Mouse (Mus musculus) forebrain, embryonic 10.5 days (tissue): ENCODE results near the gene Olfm3. TPM values are rescaled to one million over a fixed set of nuclear protein-coding genes. Genes with fewer than 3 reads are reported as not detected.

Experiments
- DNase-seq: peaks from one replicate; pipeline ENCODE4 v3.0.0-alpha.2; 2017; ENCODE audit warnings: low spot score; ENCODE audit errors: extremely low spot score
- H3K27ac ChIP-seq: fragments of 300-500 bp; sonication (generic); 2 replicates; pipeline ENCODE4 v1.5.1; 2016; ENCODE audit warnings: mild to moderate bottlenecking
- H3K27me3 ChIP-seq: fragments of 300-500 bp; sonication (generic); 2 replicates; pipeline ENCODE4 v1.6.1; 2016; ENCODE audit warnings: mild to moderate bottlenecking; ENCODE audit not compliant: poor library complexity, severe bottlenecking
- H3K36me3 ChIP-seq: fragments of 300-500 bp; sonication (generic); replicated peaks from 2 replicates; pipeline ENCODE4 v1.6.1; 2016; ENCODE audit warnings: mild to moderate bottlenecking, moderate library complexity
- H3K4me1 ChIP-seq: fragments of 300-500 bp; sonication (generic); 2 replicates; pipeline ENCODE4 v1.6.1; 2016
- H3K4me3 ChIP-seq: fragments of 300-500 bp; sonication (generic); 2 replicates; pipeline ENCODE4 v1.5.1; 2016; ENCODE audit warnings: mild to moderate bottlenecking, moderate library complexity
- H3K9me3 ChIP-seq: fragments of 300-500 bp; sonication (generic); 2 replicates; pipeline ENCODE4 v1.6.1; 2016; ENCODE audit warnings: mild to moderate bottlenecking, moderate library complexity
- WGBS: fragments of 180-500 bp; shearing (Covaris S2); methylation state at CpG from one replicate; pipeline ENCODE4 v1.1.7; 2016; 5-methylcytosine and 5-hydroxymethylcytosine counted together
- polyA plus RNA-seq: library from polyadenylated mRNA; unstranded; fragments of >200 nt; fragmentation: Nextera tagmentation; extraction: Ambion mirVana; gene quantifications from 2 replicates; pipeline ENCODE4 v1.2.1, GENCODE M21; 2016

The Olfm3 gene
- polyA plus RNA-seq, 1 experiment from 2014 or later = 0.27 TPM

- no peak overlapping the region for H3K4me3 ChIP-seq
- H3K27me3 ChIP-seq = no peaks in the 10 kb centered on the region
- 82% methylated on average over 3 of the region's 3 CpGs for WGBS
- no peaks in the 10 kb centered on the region for H3K4me1 ChIP-seq
- no peaks in the 10 kb centered on the region for H3K9me3 ChIP-seq
- no peak overlapping the region for H3K27ac ChIP-seq
- no peaks in the 10 kb centered on the region for H3K36me3 ChIP-seq
- no peak for DNase-seq
Observed at GRCm38 (mm10) chr3:115088281-115088680, 184.4 kb downstream of the Olfm3 start.

GRCm38 (mm10) chr3:115090670-115091069, 186.8 kb downstream of the Olfm3 start:
- H3K36me3 ChIP-seq = no peaks in the 10 kb centered on the region
- DNase-seq = no peak
- 56% methylated on average over 2 of the region's 2 CpGs for WGBS
- no peaks in the 10 kb centered on the region for H3K9me3 ChIP-seq
- no peak overlapping the region for H3K27ac ChIP-seq
- H3K27me3 ChIP-seq = no peaks in the 10 kb centered on the region
- H3K4me1 ChIP-seq = no peaks in the 10 kb centered on the region
- H3K4me3 ChIP-seq = no peak overlapping the region

GRCm38 (mm10) chr3:115095496-115095895, 191.6 kb downstream of the Olfm3 start:
- H3K9me3 ChIP-seq = no peaks in the 10 kb centered on the region
- no peak for DNase-seq
- H3K36me3 ChIP-seq = no peaks in the 10 kb centered on the region
- no peak overlapping the region for H3K27ac ChIP-seq
- no peaks in the 10 kb centered on the region for H3K4me1 ChIP-seq
- no peaks in the 10 kb centered on the region for H3K27me3 ChIP-seq
- H3K4me3 ChIP-seq = no peak overlapping the region
- 71% methylated on average over 3 of the region's 3 CpGs for WGBS

GRCm38 (mm10) chr3:115099590-115099989, 195.7 kb downstream of the Olfm3 start:
- H3K4me1 ChIP-seq = no peaks in the 10 kb centered on the region
- no peaks in the 10 kb centered on the region for H3K27me3 ChIP-seq
- DNase-seq = no peak
- no peak overlapping the region for H3K4me3 ChIP-seq
- H3K9me3 ChIP-seq = no peaks in the 10 kb centered on the region
- H3K36me3 ChIP-seq = no peaks in the 10 kb centered on the region
- WGBS = 90% methylated on average over 1 of the region's 1 CpGs
- no peak overlapping the region for H3K27ac ChIP-seq

GRCm38 (mm10) chr3:115104155-115104801, 200.4 kb downstream of the Olfm3 start:
- Histone ChIP-seq H3K9me3 (no peaks in the 10 kb centered on the region), H3K4me3 (no peak overlapping the region), H3K27ac (no peak overlapping the region), H3K36me3 (no peaks in the 10 kb centered on the region), H3K27me3 (no peaks in the 10 kb centered on the region), H3K4me1 (no peaks in the 10 kb centered on the region)
- WGBS = 79% methylated on average over 2 of the region's 2 CpGs
- DNase-seq = no peak

- H3K27ac ChIP-seq = no peak overlapping the region
- no peak for DNase-seq
- H3K27me3 ChIP-seq = no peaks in the 10 kb centered on the region
- no peaks in the 10 kb centered on the region for H3K36me3 ChIP-seq
- H3K9me3 ChIP-seq = no peaks in the 10 kb centered on the region
- no peaks in the 10 kb centered on the region for H3K4me1 ChIP-seq
- WGBS = 47% methylated on average over 8 of the region's 8 CpGs
- no peak overlapping the region for H3K4me3 ChIP-seq
Observed at GRCm38 (mm10) chr3:115104802-115105493, 201.1 kb downstream of the Olfm3 start.

- no peaks in the 10 kb centered on the region for H3K27me3 ChIP-seq
- H3K4me3 ChIP-seq = no peak overlapping the region
- H3K9me3 ChIP-seq = no peaks in the 10 kb centered on the region
- H3K36me3 ChIP-seq = no peaks in the 10 kb centered on the region
- WGBS = 84% methylated on average over 2 of the region's 2 CpGs
- no peak overlapping the region for H3K27ac ChIP-seq
- H3K4me1 ChIP-seq = no peaks in the 10 kb centered on the region
- DNase-seq = no peak
Observed at GRCm38 (mm10) chr3:115145722-115146121, 241.8 kb downstream of the Olfm3 start.

GRCm38 (mm10) chr3:115146244-115146643, 242.4 kb downstream of the Olfm3 start:
- no peak for DNase-seq
- 92% methylated on average over 2 of the region's 2 CpGs for WGBS

GRCm38 (mm10) chr3:115158903-115159473, 255.1 kb downstream of the Olfm3 start:
- WGBS = 87% methylated on average over 3 of the region's 3 CpGs
- H3K36me3 ChIP-seq = no peaks in the 10 kb centered on the region
- no peak overlapping the region for H3K27ac ChIP-seq
- no peak overlapping the region for H3K4me3 ChIP-seq
- no peaks in the 10 kb centered on the region for H3K9me3 ChIP-seq
- DNase-seq = no peak
- H3K4me1 ChIP-seq = no peaks in the 10 kb centered on the region
- no peaks in the 10 kb centered on the region for H3K27me3 ChIP-seq

More at GRCm38 (mm10) chr3:115146244-115146643, 242.4 kb downstream of the Olfm3 start:
- Histone ChIP-seq H3K27me3 (no peaks in the 10 kb centered on the region), H3K27ac (no peak overlapping the region), H3K9me3 (no peaks in the 10 kb centered on the region), H3K36me3 (no peaks in the 10 kb centered on the region), H3K4me1 (no peaks in the 10 kb centered on the region), H3K4me3 (no peak overlapping the region)

- Histone ChIP-seq H3K9me3 (no peaks in the 10 kb centered on the region), H3K27me3 (no peaks in the 10 kb centered on the region), H3K4me3 (no peak overlapping the region), H3K27ac (no peak overlapping the region), H3K4me1 (no peaks in the 10 kb centered on the region), H3K36me3 (no peaks in the 10 kb centered on the region)
- 88% methylated on average over 7 of the region's 7 CpGs for WGBS
- DNase-seq = no peak
Observed at GRCm38 (mm10) chr3:115174625-115175024, 270.7 kb downstream of the Olfm3 start.
